Mouse (Mus musculus): Measurements from ENCODE around the gene Unc5cl.

The Unc5cl gene

DNA sequence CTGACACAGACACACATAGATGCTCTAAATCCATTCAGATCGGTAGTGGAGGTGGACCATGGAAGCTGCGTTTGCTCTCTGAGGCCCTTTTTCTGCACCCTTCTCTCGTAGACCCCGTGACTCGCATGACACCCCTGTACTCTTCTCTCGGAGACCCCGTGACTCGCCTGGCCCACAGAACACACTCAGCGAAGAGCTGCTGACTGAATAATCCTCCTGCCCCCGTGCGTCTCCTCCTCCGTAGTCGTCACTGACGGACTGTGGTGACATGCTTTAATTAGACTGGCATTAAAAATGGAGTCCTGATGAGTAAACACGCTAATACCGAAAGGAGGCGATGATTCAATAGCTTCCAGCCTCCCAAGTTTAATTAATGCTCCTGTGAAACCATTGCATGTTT, 84.6 kb downstream of the Unc5cl start:
- no peak for DNase-seq (ENCODE audit: low spot score)

DNA sequence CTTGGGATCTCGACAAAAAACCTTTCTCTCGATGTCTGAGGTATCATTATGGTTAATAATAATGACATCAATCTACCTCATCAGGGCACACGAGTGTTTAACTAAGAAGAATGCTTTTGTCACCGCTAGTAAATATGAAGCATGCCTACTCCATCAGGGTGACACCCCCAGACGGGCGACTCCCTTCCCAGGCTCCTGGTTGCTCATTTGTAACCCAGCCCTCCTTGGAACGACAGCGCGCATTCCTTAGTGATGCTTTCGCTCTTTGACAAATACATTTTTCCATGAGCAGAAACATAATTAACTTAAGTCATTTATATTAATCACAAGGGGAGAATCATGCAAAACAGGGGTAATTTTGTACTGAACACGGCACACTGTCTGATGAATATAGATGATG, 88.0 kb downstream of the Unc5cl start:
- no peak for DNase-seq (ENCODE audit: low spot score)

DNA sequence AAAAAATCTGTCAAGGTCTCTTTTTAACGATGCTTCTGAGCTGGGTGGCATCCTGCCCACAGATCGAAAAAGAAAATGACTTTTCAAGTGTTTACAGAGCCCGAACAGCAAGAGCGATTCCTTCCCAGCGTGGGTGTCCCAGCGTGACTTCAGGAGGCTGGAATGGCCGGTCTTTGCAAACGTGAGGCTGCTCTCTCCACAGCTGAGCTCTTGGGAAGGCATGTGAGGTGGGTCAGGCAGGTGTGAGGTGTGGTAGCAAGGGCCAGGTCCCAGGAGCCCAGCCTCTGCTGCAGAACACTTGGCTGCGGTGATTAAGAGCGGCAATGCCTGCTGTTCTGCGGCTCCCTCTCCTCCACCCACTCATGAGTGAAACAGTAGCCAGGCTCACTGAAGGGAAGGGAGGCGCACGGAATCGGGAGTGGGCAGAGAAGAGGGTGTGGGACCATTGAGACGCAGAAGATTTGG, 88.6 kb downstream of the Unc5cl start:
- DNase-seq (ENCODE audit: low spot score), result no peak

DNA sequence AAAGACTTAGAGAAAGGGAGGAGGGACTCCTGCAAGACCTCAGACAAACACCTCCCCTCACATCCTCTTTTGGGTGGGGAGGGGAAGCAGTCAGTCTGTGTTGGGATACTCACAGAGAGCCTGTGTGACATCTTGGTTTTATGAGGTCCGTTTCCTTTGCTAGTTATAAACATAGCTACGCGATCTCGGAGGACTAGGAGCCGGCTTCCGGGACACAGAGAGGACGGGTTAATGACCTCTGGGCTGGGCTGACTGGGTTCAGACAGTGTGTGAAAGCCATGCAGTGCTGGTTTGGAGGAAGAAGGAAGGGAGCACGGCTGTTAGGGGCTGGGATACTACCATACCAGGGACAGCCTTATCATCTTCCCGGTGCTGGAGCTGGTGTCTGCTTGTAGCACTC, 90.0 kb downstream of the Unc5cl start:
- DNase-seq (ENCODE audit: low spot score), result peak; percentile 18

DNA sequence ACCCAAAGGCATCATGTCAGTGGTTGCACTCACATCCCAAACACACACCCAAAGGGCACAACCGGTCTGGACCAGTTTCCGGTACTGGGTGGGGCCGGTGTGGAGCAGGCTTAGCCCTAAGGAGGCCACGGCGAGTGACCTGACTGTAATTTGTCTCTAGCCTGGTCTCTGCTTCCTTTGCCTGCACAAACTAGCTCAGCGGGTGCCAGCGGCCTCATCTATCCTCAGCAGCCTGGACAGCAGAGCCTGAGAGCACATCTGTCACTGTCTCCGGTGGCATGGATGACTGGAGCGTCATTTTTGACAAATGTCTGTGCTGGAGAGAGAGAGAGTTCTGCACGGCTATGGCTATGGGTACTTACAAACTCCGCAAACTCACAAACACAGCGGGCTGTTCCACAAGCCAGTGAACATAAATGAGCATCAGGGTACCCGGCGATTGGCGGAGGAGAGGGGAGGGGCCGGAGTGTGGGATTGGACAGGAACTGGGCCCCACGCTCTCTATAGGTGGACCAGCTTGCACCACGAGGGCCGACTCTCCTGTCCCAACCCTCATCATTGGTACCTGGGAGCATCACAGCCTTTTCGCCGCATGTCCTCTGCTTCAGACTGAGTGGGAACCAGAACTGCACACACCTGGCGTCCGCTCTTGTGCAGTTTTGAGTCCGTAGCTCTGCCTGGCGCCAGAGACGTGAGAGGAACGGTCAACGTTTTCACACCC, 90.7 kb downstream of the Unc5cl start:
- DNase-seq (ENCODE audit: low spot score), result no peak

DNA sequence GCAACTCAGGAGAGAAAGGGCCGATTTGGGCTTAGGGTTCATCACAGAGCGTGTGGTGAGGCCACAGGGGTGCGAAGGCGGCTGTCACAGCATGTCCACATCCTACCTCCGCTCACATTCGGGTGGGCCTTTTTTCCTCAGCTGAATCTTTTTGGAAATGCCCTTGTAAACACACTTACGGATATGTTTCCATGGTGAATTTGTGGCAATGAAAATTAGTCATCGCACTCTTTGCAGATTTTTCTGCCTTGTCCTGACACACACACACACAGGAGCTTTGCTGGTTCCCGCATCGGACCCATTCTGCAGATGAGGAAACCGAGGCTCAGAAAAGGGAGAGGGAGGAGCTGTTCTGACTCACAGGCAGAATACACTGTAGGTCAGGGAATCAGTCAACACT, 91.3 kb downstream of the Unc5cl start:
- DNase-seq (ENCODE audit: low spot score), result no peak

DNA sequence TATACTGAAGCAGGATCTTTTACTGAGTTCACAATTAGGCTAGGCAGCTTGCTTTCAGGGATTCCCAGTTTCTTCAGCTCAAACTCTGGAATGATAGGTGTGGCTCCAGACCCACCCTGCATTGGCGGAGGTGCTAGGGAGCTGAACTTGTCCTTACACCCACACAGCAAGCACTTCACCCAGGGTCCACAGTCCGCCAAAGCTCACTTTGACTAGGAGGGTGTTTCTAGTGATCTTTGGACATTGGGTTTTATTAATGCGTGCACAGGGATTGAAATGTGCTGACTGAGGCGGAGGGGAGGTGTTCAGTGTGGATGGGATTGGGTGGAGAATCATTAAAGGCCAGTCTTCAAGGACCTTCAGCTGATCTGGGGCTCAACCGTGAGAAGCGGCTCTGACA, 93.0 kb downstream of the Unc5cl start:
- DNase-seq (ENCODE audit: low spot score), result peak; percentile 9

DNA sequence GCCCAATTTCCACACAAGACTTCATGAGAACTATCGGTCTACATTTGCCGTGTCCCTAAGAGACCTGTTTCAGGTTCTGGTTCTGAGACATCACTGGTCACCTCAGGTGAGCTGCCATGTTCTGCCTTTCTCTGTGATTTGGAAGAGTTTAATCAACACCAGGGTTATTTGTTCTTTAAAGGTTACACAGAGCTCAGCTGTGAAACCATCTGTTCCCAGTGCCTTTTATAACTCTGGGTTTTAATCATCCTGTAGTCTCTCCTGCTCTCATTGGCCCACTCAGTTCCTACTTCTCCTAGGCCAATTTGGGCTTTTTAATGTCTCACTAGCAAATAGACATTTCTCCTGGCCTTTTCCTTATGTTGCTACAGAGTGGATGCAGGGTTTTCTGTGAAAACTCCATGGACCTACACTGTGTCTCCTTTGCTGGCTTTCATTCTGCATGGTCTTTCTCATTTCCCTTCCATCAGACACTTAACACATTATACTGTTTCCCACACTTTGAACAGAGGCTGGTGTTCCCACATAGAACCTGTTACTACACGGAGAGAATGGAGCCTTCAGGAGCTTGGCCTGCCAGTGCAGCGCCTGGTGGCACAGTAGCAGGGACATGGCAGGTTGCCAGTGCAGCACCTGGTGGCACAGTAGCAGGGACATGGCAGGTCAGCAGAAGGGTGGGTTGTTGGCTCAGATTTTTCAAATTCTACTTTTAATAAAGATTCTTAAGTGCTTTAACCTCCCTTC, 97.3 kb downstream of the Unc5cl start:
- no peak for DNase-seq (ENCODE audit: low spot score)

DNA sequence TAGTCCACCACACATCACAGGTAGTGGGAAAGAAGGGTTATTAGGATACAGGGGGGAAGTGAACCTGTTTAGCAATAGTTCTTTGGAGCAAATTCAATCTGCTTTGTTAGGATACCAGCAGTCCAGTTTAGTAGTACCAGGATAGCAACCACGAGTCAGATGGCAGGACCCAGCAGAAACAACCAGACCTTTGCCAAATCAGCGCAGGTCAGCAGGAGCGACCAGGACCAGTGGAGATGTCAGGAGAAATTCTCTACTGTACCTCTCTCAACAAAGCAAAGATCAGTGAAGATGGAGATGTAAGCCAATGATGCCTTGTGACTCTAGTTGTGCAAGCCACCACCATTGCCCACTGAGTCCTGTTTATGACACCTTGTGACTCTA, 97.8 kb downstream of the Unc5cl start:
- DNase-seq (ENCODE audit: low spot score), result no peak

DNA sequence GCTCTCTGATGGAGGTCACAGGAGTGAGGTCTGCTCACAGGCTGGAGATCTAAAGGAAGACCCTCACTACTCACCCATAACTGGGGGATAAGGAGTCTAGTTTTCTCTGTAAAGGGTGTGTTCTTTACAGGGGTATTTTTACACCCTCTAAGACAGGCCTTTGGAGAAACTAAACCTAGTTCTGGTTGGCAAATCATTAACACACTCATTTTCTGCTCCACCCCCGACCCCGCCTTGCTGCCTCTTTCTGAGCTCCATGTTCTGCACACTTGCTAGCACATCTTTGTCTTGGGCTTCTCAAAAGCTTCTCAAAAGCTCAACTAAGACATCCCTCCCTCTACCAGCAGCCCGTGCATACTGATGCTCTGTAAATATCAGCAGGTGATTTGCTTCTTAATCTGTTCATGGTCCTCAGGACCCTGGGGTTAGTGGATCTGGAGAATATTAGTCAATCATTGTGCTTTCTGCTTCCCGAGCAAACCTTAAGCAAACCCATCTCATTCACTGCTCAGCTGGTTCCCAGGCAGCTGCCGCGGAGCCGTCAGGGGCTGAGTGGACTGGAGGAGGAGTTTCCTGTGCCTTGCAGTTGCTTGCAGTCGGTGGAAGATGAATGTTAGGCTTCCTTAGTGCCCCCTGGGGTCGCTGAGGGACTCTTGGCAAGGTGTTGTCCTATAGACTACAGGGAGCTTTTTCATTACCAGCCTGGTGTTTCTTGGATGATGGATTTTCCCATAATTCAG, 101.7 kb downstream of the Unc5cl start:
- no peak for DNase-seq (ENCODE audit: low spot score)

DNA sequence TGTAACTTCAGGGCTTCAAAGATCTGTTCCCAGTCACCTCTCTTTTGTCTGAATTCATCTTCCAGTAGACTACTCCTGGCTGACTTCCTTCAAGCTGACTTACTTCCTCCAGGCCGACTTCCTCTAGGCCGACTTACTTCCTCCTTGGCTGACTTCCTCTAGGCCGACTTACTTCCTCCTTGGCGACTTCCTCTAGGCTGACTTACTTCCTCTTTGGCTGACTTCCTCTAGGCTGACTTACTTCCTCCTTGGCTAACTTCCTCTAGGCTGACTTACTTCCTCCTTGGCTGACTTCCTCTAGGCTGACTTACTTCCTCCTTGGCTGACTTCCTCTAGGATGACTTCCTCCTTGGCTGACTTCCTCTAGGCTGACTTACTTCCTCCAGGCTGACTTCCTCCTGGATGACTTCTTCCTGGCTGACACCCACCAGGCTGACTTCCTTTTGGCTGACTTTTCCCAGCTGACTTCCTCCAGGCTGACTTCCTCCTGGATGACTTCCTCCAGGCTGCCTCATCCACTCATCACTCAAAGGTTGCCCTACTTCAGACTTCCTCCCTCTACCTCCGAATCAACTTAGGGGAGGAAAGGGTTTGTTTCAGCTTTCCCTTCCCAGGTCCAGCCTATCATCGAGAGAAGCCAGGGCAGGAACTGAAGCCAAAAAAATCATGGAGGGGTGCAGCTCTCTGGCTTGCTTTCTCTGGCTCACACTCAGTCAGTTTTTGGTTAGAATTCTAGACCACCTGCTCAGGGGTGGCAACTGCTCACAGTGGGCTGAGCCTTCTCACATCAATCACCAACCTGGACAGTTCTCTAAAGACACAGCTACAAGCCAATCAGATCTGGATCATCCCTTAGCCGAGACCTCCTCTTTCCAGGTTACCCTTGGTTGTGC, 103.4 kb downstream of the Unc5cl start:
- DNase-seq (ENCODE audit: low spot score), result no peak

DNA sequence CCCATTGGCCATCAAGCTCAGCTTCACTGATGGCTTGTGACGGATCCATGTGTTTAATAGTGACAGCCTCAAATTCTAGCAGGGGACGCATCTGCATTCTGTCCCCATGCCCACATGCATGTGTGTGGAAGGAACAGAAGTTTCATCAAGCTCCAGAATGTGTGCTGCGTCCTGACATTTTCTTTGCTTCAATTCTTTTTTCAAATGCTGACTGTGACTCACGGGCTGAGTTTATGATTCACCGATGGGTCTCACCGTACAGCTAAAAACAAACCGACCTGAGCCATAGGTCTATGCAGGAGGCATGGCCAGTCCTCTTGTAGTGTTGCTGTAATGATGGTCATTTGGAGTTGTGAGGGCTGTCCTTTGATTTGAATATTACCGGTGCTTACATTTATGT, 110.2 kb downstream of the Unc5cl start:
- no peak for DNase-seq (ENCODE audit: low spot score)

DNA sequence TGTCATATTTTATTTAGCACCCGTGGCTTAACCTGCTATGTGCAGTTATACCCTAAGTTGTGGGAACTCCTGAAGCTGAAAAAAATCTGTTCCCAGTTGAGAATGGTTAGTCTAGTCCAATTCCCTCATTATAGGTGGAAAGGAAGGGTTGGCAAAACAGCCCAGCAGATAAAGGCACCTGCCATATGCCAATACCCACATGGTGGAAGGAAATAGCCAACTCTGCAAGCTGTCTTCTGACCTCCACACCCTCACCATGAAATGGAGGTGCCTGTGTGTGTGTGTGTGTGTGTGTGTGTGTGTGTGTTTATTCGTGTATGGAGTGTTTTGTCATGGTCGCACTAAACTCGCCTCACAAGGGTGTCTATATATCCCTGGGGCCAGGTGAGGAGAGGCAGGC, 115.0 kb downstream of the Unc5cl start:
- no peak for DNase-seq (ENCODE audit: low spot score)

DNA sequence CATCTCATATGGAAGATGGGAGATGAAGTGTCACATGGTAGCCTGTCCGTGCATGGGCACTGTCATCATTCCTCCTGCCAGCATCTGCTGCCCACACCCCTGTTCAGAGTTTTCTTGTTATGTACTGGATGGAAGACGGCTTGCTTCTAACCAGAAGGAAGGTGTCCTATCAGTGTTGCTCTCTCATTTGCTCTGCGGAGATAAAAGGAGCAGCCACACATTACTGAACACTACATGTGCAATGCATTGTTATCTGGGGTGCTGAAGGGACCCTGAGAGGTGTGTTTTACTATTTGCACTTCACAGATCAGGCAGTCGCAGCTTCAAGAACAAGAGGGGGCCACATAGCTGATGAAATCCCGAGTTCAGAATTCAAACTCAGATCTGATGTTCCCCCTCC, 126.5 kb downstream of the Unc5cl start:
- no peak for DNase-seq (ENCODE audit: low spot score)

DNA sequence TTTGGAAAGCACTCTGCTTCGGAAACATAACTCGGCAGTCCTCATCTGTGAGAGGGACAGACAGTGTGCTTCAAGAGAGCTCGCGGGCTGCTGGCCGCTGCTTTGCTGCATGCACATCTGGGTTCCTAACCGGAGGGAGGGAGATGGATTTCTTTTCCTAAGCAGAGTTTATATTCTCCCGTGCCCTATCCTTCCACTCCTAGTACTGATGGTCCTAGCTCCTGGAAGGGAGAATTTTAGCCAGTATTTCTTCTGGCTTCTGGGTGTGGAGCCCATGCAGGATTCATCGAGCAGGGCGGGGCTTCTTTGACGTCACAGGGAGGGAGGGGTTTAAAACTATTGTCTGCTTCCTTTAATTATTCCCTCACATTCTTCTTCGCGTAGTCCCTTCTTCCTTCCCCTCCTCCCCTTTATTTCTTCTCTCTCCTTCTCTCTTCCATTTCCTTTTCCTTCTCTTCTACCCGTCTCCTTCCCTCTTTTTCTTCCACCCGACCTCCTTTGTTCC, 127.8 kb downstream of the Unc5cl start:
- no peak for DNase-seq (ENCODE audit: low spot score)

DNA sequence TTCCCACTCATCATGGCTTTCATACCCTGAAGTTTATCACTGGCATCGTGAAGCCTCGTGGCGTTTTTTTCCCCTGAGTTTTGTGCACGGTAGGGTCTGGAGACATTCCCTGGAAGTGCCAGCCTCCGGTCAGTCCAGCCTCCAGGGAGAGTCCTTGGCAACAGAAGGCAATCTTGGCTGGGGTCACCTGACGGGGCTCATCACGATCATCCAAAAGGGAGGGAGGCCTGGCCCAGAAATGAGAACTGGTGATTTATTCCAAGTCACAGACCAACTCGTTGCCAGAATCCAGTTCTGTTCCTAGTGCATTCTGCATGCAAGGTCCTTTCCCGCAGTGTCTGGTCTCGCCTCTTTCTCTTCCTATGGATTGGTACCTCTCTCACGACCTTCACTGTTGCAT, 128.7 kb downstream of the Unc5cl start:
- DNase-seq (ENCODE audit: low spot score), result no peak

DNA sequence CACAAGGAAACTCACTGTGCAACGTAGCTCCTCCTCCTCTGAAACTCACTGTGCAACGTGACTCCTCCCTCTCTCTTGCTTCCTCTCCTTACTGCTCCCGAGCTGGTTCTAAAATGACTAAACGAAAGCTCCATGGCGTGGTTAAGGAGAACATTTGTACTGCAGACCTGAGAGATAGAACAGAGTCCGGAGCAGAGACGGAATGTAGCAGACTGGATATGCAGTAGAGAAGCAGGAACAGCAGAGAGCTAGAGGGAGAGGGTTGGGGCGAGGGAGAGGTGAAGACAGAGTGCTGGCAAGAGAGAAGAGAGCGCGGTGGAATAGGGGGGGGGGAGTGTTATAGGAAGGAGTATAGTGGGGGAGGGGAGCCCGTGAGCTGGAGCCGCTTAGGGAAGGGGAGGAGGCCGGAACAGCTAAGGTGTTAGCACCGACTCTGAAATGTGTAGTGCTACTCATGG, 131.2 kb downstream of the Unc5cl start:
- DNase-seq (ENCODE audit: low spot score), result peak; percentile 4

DNA sequence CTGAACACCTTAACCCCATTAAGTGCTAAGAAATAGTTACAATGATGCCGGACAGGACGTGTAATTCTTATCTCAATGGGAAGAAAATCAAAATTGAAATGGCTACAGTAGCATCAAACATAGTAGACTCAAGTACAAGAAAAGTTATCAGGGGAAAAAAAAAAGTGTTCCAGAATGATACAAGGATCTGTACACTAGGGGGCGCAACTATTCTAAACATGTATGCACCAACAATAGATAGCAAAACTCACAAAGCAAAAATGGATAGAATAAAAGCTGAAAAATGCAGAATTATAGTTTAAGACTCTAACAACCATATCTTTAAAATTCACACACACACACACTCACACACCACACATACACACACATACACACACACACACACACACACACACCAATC, 134.0 kb downstream of the Unc5cl start:
- no peak for DNase-seq (ENCODE audit: low spot score)

Data from yolk sac, embryonic 10.5 days (tissue).